Mouse (Mus musculus) CH12.LX (cell line): ENCODE measurements at regions not wholly inside any gene's neighbourhood (a gene's known extent, or its start where the extent isn't known, plus 50 kb on each side); places are given as distances from the start of the nearest gene placed in this dataset.

ENCODE experiments used
- DNase-seq: peaks from one replicate; pipeline ENCODE4 v3.0.0-alpha.2; 2013; ENCODE audit errors: extremely low read depth
- H3K27ac ChIP-seq: 2 replicates; pipeline ENCODE4 v1.5.1; 2012; ENCODE audit warnings: low read depth, mild to moderate bottlenecking, control low read depth, moderate library complexity; ENCODE audit not compliant: insufficient read depth
- H3K27me3 ChIP-seq: replicated peaks from 2 replicates; pipeline ENCODE3; 2012; ENCODE audit warnings: inconsistent platforms
- H3K36me3 ChIP-seq, 2 experiments: replicated peaks in 1 of 2; 2 replicates each; pipeline versions ENCODE3 to v1.6.1; 2012; ENCODE audit warnings: inconsistent platforms in 1 of 2, low read length in 1 of 2, mild to moderate bottlenecking in 1 of 2, mixed read lengths in 1 of 2, moderate library complexity in 1 of 2; ENCODE audit not compliant: control insufficient read depth in 1 of 2, insufficient read depth in 1 of 2
- H3K4me1 ChIP-seq, 2 experiments: 2 replicates each; pipeline ENCODE4 v1.6.1; 2012; ENCODE audit warnings: inconsistent platforms in 1 of 2, moderate library complexity in 1 of 2; ENCODE audit not compliant: insufficient read depth in 2 of 2, control insufficient read depth in 1 of 2
- H3K4me2 ChIP-seq: 2 replicates; pipeline ENCODE4 v1.6.1; 2012; ENCODE audit warnings: low read depth, mild to moderate bottlenecking, control low read depth; ENCODE audit not compliant: poor library complexity, insufficient read depth, severe bottlenecking
- H3K4me3 ChIP-seq, 3 experiments: fragments of 150-350 bp in 1 of 3; sonication (generic) in 1 of 3; replicated peaks in 1 of 3; 2 replicates each; pipeline versions ENCODE3 to v1.5.1; 2011 to 2012; ENCODE audit warnings: low read depth in 2 of 3, low read length in 2 of 3, mild to moderate bottlenecking in 2 of 3, moderate library complexity in 2 of 3, control low read depth in 1 of 3, improper control_type of control experiment in 1 of 3, inconsistent platforms in 1 of 3, mixed read lengths in 1 of 3; ENCODE audit not compliant: poor library complexity in 1 of 3
- H3K79me2 ChIP-seq: replicated peaks from 2 replicates; pipeline ENCODE4 v1.6.1; 2012; ENCODE audit warnings: mild to moderate bottlenecking, moderate library complexity; ENCODE audit not compliant: control insufficient read depth, poor library complexity, insufficient read depth, severe bottlenecking; ENCODE audit errors: extremely low read depth
- H3K9ac ChIP-seq: 2 replicates; pipeline ENCODE4 v1.6.1; 2012; ENCODE audit warnings: low read depth, mild to moderate bottlenecking, control low read depth, moderate library complexity; ENCODE audit not compliant: insufficient read depth
- H3K9me3 ChIP-seq: replicated peaks from 2 replicates; pipeline ENCODE3; 2012; ENCODE audit warnings: low read length, inconsistent platforms, mixed read lengths
- CHD2 ChIP-seq: IDR thresholded peaks from 2 replicates; pipeline ENCODE4 v1.6.1; 2011; ENCODE audit warnings: low read length, improper control_type of control experiment
- CTCF ChIP-seq, 2 experiments: IDR thresholded peaks in 1 of 2; conservative IDR thresholded peaks in 1 of 2; 2 replicates each; pipeline ENCODE4 v1.5.1; 2011 to 2012; ENCODE audit warnings: low read depth in 2 of 2, low read length in 2 of 2, improper control_type of control experiment in 1 of 2, inconsistent platforms in 1 of 2, mild to moderate bottlenecking in 1 of 2, moderate library complexity in 1 of 2
- E2F4 ChIP-seq: IDR thresholded peaks from 2 replicates; pipeline ENCODE4 v1.6.1; 2011; ENCODE audit warnings: low read depth, low read length, improper control_type of control experiment; ENCODE audit not compliant: insufficient replicate concordance
- ELF1 ChIP-seq: IDR thresholded peaks from 2 replicates; pipeline ENCODE4 v1.6.1; 2014; ENCODE audit warnings: low read depth, mild to moderate bottlenecking, inconsistent platforms, low read length, improper control_type of control experiment
- EP300 ChIP-seq: IDR thresholded peaks from 2 replicates; pipeline ENCODE4 v1.6.1; 2011; ENCODE audit warnings: low read length, improper control_type of control experiment
- ETS1 ChIP-seq: conservative IDR thresholded peaks from 2 replicates; pipeline ENCODE4 v1.6.1; 2012; ENCODE audit warnings: low read depth, mild to moderate bottlenecking, inconsistent platforms, low read length, improper control_type of control experiment, moderate library complexity
- IRF4 ChIP-seq: IDR thresholded peaks from 2 replicates; pipeline ENCODE4 v1.6.1; 2014; ENCODE audit warnings: low read depth, mild to moderate bottlenecking, inconsistent platforms, low read length, improper control_type of control experiment
- JUND ChIP-seq: conservative IDR thresholded peaks from 2 replicates; pipeline ENCODE4 v1.6.1; 2011; ENCODE audit warnings: low read depth, low read length, improper control_type of control experiment
- KAT2A ChIP-seq: IDR thresholded peaks from 2 replicates; pipeline ENCODE4 v1.6.1; 2012; ENCODE audit warnings: low read length, improper control_type of control experiment, inconsistent platforms; ENCODE audit not compliant: insufficient replicate concordance
- MAX ChIP-seq: IDR thresholded peaks from 2 replicates; pipeline ENCODE4 v1.6.1; 2011; ENCODE audit warnings: low read length, improper control_type of control experiment
- MAZ ChIP-seq: IDR thresholded peaks from 2 replicates; pipeline ENCODE4 v1.6.1; 2012; ENCODE audit warnings: low read depth, mild to moderate bottlenecking, inconsistent platforms, low read length, improper control_type of control experiment, moderate library complexity
- MYC ChIP-seq: IDR thresholded peaks from 2 replicates; pipeline ENCODE4 v1.6.1; 2011; ENCODE audit warnings: low read depth, mild to moderate bottlenecking, improper control_type of control experiment, low read length
- NRF1 ChIP-seq: IDR thresholded peaks from 2 replicates; pipeline ENCODE4 v1.6.1; 2014; ENCODE audit warnings: low read depth, mild to moderate bottlenecking, inconsistent platforms, low read length, improper control_type of control experiment, moderate library complexity
- PAX5 ChIP-seq: IDR thresholded peaks from 2 replicates; pipeline ENCODE4 v1.6.1; 2012; ENCODE audit warnings: low read length, inconsistent platforms, mixed read lengths
- POLR2A ChIP-seq: IDR thresholded peaks from 2 replicates; pipeline ENCODE4 v1.6.1; 2011; ENCODE audit warnings: low read depth, mild to moderate bottlenecking, improper control_type of control experiment, low read length
- RAD21 ChIP-seq: IDR thresholded peaks from 2 replicates; pipeline ENCODE4 v1.6.1; 2011; ENCODE audit warnings: low read depth, mild to moderate bottlenecking, low read length, improper control_type of control experiment, moderate library complexity
- SMC3 ChIP-seq: IDR thresholded peaks from 2 replicates; pipeline ENCODE4 v1.6.1; 2011; ENCODE audit warnings: low read depth, low read length, improper control_type of control experiment
- UBTF ChIP-seq: IDR thresholded peaks from 2 replicates; pipeline ENCODE4 v1.6.1; 2012; ENCODE audit warnings: low read depth, mild to moderate bottlenecking, inconsistent platforms, low read length, improper control_type of control experiment, moderate library complexity
- USF1 ChIP-seq: IDR thresholded peaks from 2 replicates; pipeline ENCODE4 v1.6.1; 2014; ENCODE audit warnings: low read depth, mild to moderate bottlenecking, inconsistent platforms, low read length, improper control_type of control experiment
- ZMIZ1 ChIP-seq: IDR thresholded peaks from 2 replicates; pipeline ENCODE4 v1.6.1; 2012; ENCODE audit warnings: low read depth, mild to moderate bottlenecking, inconsistent platforms, low read length, improper control_type of control experiment
- ZNF384 ChIP-seq: IDR thresholded peaks from 2 replicates; pipeline ENCODE4 v1.6.1; 2012; ENCODE audit warnings: low read depth, low read length, improper control_type of control experiment, inconsistent platforms
- dilution Hi-C: fragments of 300-500 bp; cut with MboI; formaldehyde crosslinking; loops from 2 replicates; pipeline ENCODE4 v1.14.3; 2020; ENCODE audit warnings: low sequenced_read_pairs; ENCODE audit not compliant: extremely low pct_unique_long_range_greater_than_20kb, extremely low pct_ligation_motif_present
- in situ Hi-C: fragments of 300-500 bp; cut with MboI; formaldehyde crosslinking; loops from 3 replicates; pipeline ENCODE4 v1.14.3; 2019; ENCODE audit warnings: low sequenced_read_pairs, low pct_ligation_motif_present, low pct_unique_long_range_greater_than_20kb, mixed read lengths

GRCm38 (mm10) chr1:61288185-61288584 is 310.5 kb downstream of the Icos start:
- Histone ChIP-seq H3K27ac (no peak overlapping the region), H3K9ac (no peak overlapping the region), H3K79me2 (no peaks in the 10 kb centered on the region), H3K27me3 (no peaks in the 10 kb centered on the region), H3K36me3 (no peaks in the 10 kb centered on the region), H3K9me3 (peaks cover 5% of the 10 kb centered on the region), H3K4me3 (no peak overlapping the region), H3K4me2 (no peak overlapping the region), H3K4me1 (no peaks in the 10 kb centered on the region)
- TF ChIP-seq E2F4 = no peak
- no peak for TF ChIP-seq MAX
- no peak for TF ChIP-seq ETS1
- TF ChIP-seq ZMIZ1 = no peak
- TF ChIP-seq ZNF384 = no peak
- no peak for TF ChIP-seq KAT2A
- TF ChIP-seq IRF4 = no peak
- TF ChIP-seq RAD21 = no peak
- TF ChIP-seq SMC3 = no peak
- no peak for TF ChIP-seq UBTF
- no peak for TF ChIP-seq ELF1
- TF ChIP-seq JUND = no peak
- no peak for TF ChIP-seq EP300
- TF ChIP-seq CHD2 = no peak
- TF ChIP-seq PAX5 = no peak
- no peak for TF ChIP-seq USF1
- no peak for TF ChIP-seq MAZ
- no peak for DNase-seq
- in situ Hi-C loops (no loop called here), dilution Hi-C loops (no loop called here)

GRCm38 (mm10) chr1:61288946-61289345 is 311.2 kb downstream of the Icos start:
- Histone ChIP-seq H3K27me3 (no peaks in the 10 kb centered on the region), H3K4me3 (no peak overlapping the region), H3K4me1 (no peaks in the 10 kb centered on the region), H3K79me2 (no peaks in the 10 kb centered on the region), H3K36me3 (no peaks in the 10 kb centered on the region), H3K9me3 (peaks cover 5% of the 10 kb centered on the region), H3K9ac (no peak overlapping the region), H3K27ac (no peak overlapping the region), H3K4me2 (no peak overlapping the region)
- no peak for TF ChIP-seq POLR2A
- TF ChIP-seq JUND = no peak
- no peak for TF ChIP-seq MYC
- TF ChIP-seq NRF1 = no peak
- TF ChIP-seq KAT2A = no peak
- TF ChIP-seq UBTF = no peak
- TF ChIP-seq MAX = no peak
- no peak for TF ChIP-seq CTCF (conservative IDR thresholded peaks at IDR 0.05 in 1 of 2, IDR thresholded peaks at IDR 0.05 in 1 of 2; ENCODE audit: low read depth in 2 of 2, low read length in 2 of 2)
- in situ Hi-C loops = no loop called here
- dilution Hi-C loops = no loop called here
- DNase-seq = no peak
